Mouse (Mus musculus): Measurements from ENCODE around the gene D17H6S53E.
"Not testable (repeated sequence)": the region's sequence is repeated elsewhere in the genome, so short reads cannot be mapped to it uniquely, and the experiment has no call there.

D17H6S53E gene

GRCm38 (mm10) chr17:35101161-35101560, 25.0 kb upstream of the D17H6S53E start:
- no peak for DNase-seq (ENCODE audit: low spot score)

DNA sequence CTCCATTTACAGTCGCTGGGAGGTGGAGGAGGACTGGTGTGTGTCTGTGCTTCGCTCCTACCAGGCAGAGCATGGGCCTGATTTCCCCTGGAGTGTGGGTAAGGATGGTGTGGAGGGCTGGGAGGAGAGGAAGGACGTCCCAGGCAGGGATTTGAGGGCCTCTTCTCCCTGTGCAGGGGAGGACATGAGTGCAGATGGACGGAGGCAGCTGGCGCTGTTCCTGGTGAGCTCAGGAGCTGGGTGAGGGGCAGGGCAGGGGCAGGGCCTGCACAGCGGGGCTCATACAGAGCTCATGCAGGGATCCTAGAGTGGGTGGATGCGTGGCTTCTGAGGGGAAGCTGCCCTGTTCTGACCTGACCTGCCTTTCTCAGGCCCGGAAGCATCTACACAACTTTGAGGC, 23.9 kb upstream of the D17H6S53E start:
- DNase-seq (ENCODE audit: low spot score), result no peak

- peak; percentile 88 for DNase-seq (ENCODE audit: low spot score)
These were observed 22.9 kb upstream of the D17H6S53E start for GRCm38 (mm10) chr17:35103221-35103690.

- DNase-seq (ENCODE audit: low spot score), result peak; percentile 58
These were observed 22.1 kb upstream of the D17H6S53E start for GRCm38 (mm10) chr17:35104079-35104478.

DNA sequence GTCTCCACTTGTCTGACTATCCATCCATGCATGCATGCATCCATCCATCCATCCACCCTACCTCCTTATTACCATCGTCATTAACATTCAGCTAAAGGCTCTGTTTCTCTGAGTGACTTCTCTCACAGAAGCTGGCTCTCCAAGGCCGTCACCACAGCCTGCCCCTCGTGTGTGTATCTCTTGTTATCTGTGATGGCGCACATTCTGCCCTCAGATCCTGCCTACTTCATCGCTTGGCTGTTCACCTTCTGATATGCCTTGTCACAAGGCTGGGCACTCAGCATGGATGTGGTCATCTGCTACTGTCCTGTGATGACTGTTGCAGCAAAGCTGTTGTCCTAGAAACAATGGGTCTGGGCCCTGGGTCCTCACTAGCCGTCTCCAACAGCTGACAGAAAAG, 21.4 kb upstream of the D17H6S53E start:
- DNase-seq (ENCODE audit: low spot score), result no peak

GRCm38 (mm10) chr17:35105740-35106389, 20.3 kb upstream of the D17H6S53E start:
- no peak for DNase-seq (ENCODE audit: low spot score)

DNA sequence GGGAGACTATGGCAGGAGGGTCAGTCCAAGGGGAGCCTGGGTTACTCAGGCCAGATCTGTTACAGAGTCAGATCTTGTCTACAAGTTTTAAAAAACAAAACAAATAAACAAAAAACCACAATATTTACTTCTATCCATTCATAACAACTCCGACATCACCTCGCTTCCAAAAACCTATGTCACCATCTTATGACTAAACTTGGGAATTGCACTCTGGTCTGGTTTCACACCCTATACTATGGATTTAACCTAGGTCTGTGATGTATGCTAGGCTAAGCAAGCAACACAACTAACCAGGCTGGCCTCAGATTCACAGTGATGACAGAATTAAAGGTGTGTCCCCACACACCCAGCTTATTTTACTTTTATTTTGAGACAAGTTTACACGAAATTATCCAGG, 19.7 kb upstream of the D17H6S53E start:
- no peak for DNase-seq (ENCODE audit: low spot score)

DNA sequence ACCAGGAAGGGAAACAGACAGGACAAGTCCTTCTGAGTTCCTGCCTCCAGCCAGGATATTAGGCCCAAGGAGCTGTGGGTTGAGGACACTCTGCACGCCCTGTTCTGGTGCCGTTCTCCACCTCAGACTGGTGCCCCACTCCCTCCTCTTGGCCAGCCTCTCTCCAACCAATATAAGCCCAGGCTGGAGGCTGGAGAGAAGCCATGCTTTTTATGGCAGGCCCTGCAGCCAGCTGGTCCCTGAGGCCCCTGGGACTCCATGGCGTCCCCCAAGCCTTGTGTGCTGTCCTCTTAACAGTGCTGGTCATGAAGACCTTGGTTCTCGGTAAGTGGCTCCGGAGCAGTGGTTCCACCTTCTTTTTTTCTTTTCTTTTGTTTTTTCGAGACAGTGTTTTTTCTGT, 18.1 kb upstream of the D17H6S53E start, which contains the start of gene Ly6g5c:
Ly6g5c (plus strand) TSS at position 183 of the 400 bp plus-strand sequence.
- DNase-seq (ENCODE audit: low spot score), result no peak

GRCm38 (mm10) chr17:35111774-35112173, 14.4 kb upstream of the D17H6S53E start:
- no peak for DNase-seq (ENCODE audit: low spot score)

DNA sequence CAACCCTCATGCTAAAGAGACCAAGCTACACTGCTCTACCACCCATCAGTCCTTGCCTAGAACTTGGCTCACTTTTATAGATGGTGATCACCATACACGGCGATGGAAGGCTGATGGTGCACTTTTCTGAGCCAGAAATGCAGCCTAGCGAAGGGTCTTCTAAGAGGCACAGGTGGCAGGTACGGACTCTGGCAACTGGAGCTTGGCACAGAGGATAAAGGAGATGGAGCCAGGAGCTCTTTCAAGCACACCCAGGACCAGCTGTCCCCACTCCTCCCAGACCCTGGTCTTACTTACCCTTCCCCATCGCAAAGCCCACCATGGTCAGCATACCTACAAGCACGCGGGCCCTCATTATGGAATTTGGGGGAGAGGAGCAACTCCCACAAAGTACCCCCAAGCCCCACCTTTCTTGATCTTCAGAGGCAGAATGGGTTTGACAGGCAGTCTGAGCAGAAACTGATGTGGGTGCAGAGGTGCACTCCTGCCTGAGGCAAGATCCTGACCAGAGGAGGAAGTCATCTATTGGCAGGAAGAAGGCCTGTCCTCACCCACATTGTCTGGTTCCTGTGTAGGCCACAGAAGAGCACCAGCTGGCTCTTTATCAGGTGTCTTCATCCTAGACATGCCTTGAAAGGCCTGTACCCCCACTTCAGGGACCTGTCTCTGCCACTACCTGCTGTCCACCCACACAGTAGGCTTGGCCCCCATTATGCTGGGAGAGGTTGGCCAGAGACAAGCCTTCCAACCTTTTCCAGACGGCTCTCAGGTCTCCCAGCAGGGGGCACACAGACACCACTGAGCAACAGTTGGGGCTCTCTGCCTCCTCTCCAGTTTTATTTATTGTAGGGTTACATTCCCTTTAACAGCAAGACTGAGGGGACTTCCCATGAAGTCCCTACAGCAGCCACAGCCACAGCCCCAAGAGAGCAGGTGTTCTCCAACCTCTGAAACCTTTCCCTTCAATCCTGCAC, 10.8 kb upstream of the D17H6S53E start, which contains the start of gene Ly6g5b:
Ly6g5b (minus strand) TSS at position 383 of the 974 bp plus-strand sequence.
- no peak for DNase-seq (ENCODE audit: low spot score)

DNA sequence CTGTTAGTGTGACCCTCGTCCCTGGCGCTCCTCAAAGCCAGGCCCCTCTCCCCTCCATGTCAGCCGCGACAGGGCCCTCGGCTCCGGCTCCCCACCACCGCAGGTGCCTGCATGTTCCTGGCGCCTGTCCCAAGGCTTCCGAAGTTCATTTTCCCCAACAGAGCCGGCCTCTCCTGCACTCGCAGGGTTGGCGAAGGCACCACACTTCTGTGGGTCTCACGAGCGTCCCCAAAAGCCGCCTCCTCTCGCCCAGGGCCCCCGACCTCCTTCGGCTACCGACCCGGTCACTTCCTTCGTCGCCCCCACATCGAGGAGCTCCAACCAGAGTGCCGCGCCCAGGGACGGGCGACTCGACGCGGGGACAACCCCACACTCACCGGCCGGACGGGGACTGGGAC, 5.4 kb upstream of the D17H6S53E start:
- DNase-seq (ENCODE audit: low spot score), result no peak

- peak; percentile 99 for DNase-seq (ENCODE audit: low spot score)
These were observed 4.9 kb upstream of the D17H6S53E start, which contains the start of gene Gpank1 for GRCm38 (mm10) chr17:35121143-35121799. Gpank1 (plus strand) TSS chr17:35121455.

GRCm38 (mm10) chr17:35121871-35122303, 4.3 kb upstream of the D17H6S53E start, which contains the start of gene Csnk2b:
Csnk2b (minus strand) TSS chr17:35122053.
- DNase-seq (ENCODE audit: low spot score), result no peak

- DNase-seq (ENCODE audit: low spot score), result not testable (repeated sequence)
These were observed 2.9 kb upstream of the D17H6S53E start for GRCm38 (mm10) chr17:35123287-35123686.

- not testable (repeated sequence) for DNase-seq (ENCODE audit: low spot score)
These were observed 1.8 kb upstream of the D17H6S53E start for GRCm38 (mm10) chr17:35124261-35124896.

- DNase-seq (ENCODE audit: low spot score), result no peak
These were observed 1.1 kb upstream of the D17H6S53E start for GRCm38 (mm10) chr17:35125081-35125480.

DNA sequence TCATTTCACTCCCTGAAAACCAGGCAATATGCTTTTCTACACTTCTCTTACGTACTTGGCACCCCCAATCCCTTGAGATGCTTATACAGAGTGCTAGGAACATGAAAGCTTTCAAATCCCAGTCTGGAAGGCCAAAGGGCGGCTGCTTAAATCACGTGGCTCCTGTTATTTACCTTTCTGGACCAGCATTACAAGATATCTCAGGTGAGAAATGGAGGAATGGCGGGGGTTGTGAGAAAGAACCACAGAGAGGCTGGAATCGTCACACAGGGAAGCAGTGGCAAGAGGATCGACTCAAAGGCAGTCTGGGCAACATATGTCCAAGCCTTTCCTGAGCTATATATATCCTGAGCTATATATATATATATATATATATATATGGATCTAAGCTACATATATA, 595 bp upstream of the D17H6S53E start:
- peak; percentile 68 for DNase-seq (ENCODE audit: low spot score)

GRCm38 (mm10) chr17:35127017-35127416, 844 bp downstream of the D17H6S53E start:
- peak; percentile 5 for DNase-seq (ENCODE audit: low spot score)

DNA sequence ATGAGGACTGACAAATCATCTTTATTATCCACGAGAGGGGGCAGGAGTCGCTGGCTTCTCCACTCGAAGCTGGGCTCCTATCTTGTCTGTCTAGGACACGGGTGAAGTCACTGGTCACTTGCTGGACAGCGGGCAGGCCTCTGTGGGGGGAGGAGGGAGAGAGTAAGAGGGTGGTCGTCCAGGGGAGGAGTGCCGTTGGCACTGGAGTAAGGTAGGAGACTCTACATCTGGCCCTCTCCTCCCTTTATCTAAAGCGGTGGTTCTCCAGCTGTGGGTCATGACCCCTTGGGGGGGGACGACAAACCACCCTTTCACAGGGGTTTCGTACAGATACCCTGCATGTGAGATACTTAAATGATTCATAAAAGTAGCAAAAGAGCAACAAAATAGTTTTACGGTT, 2.8 kb downstream of the D17H6S53E start:
- no peak for DNase-seq (ENCODE audit: low spot score)

GRCm38 (mm10) chr17:35131038-35131437, 4.9 kb downstream of the D17H6S53E start:
- peak; percentile 7 for DNase-seq (ENCODE audit: low spot score)

DNA sequence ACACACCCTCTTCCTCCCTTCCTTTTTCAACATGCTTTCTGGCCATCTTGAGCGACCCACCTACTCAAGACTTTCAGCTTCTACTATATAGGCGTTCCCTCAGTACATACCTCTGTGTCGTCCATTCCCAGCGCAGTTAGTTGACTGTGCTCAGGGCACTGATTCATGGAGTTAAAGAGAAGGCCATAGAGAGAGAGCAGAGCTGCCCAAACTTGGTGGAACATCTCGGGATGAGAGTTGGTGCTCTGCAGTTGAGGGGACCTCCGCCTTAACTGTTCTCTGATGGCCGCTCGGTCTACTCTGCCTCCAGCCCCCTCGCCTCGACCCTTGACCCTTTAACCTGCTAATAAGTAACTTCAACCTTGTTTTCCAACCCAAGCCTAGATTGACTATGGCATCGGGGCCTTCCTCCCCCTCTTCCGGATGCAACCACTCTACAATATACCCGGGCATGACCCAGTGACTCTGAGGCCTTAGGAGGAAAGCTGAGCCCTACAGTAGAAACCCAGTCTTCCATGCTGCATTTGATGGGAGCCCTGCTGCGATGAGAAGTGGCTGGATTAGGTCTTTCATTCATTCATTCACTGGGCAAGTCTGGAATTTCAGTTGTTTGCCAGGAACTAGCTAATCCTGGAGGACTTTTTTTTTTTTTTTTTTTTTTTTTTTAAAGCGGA, 5.5 kb downstream of the D17H6S53E start, which contains the start of gene Apom:
Apom (minus strand) TSS at position 551 of the 674 bp plus-strand sequence.
- peak; percentile 89 for DNase-seq (ENCODE audit: low spot score)

Measured in yolk sac, embryonic 10.5 days (tissue).